8 mouse cellular contexts compared by ENCODE assay signal in the genomic region with DNA sequence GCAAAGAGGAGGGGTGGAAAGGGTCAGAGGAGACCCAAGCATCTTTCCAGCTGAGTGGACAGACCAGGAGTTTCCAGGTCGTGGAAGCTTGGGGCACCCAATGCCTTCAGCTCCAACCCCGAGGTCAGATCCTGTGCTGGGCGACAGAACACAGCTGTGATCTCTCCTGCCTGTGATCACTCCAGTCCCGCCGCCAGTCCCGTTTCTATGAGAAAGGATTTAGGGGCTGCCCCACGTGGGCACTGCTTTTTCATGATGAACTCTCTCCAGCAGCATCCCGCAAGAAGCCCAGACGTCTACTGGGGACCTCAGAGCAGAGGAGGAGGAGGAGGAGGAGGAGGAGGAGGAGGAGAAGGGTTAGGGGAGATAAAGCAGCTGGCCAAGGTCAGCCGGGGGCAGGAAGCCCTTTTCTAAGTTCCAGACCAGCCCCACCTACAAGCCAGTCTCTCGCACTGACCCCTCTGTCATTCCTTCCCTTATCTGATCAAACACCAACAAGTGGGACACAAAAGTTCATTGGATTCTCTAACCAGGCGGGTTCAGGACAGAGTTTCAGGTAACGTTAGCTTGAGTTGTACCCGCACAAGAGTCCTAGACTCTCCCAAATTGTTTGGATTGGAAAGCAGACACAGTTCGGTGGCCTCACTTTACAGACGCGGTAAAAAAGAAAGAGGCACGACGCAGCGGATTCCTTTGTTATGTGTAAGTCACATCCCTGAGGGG. TPM values are rescaled to one million over a fixed set of nuclear protein-coding genes. Genes with fewer than 3 reads are reported as not detected.
A peak's percentile ranks its signal among the peaks of the same experiment; 100 is the strongest.
DNase-seq lines count a peak whose midpoint lies in the region; ATAC-seq and TF ChIP-seq lines count a peak whose summit lies in the region.
"Had no signal": no experiment of that assay in that cellular context is flagged by ENCODE, and none has a peak within 500 bp of the region (broad histone marks: within the 10 kb centered on the region; RNA-seq: fewer than 3 reads in every experiment).

No protein-coding gene starts in this region.

- H3K4me2 ChIP-seq in heart, embryonic 14.5 days (ENCODE audit: low read length) = peak overlapping the region; percentile 65
- peak overlapping the region; percentile 80 for H3K4me2 ChIP-seq in liver, embryonic 13.5 days
- peak overlapping the region; percentile 89 for H3K4me2 ChIP-seq in neural tube, embryonic 13.5 days

- intact Hi-C loops in gastrocnemius, postnatal 14 days (cut with DNase I; ENCODE audit: low total_unique reads) = no loop called here

- H3K27ac ChIP-seq in ES-Bruce4 (ENCODE audit: insufficient read depth, low read length) = 0 out of 2 replicates have a peak overlapping the region, but pooled peaks have one; percentile 23
- H3K27ac ChIP-seq in heart, embryonic 14.5 days (replicated peaks in 1 of 2; ENCODE audit: control insufficient read depth in 1 of 2, insufficient read depth in 1 of 2, low read depth in 2 of 2, low read length in 2 of 2) = peak overlapping the region; percentile 86 to 87
- H3K27ac ChIP-seq in liver, embryonic 13.5 days = no peak overlapping the region
- no peak overlapping the region for H3K27ac ChIP-seq in neural tube, embryonic 13.5 days (replicated peaks)

- no peak for TF ChIP-seq EP300 in ES-Bruce4 (IDR thresholded peaks at IDR 0.05; ENCODE audit: insufficient read depth, low read depth, low read length)

- peaks cover 12% of the 10 kb centered on the region for H3K36me3 ChIP-seq in ES-Bruce4 (ENCODE audit: control insufficient read depth, insufficient read depth, low read length, poor library complexity, severe bottlenecking)
- H3K36me3 ChIP-seq in heart, embryonic 14.5 days (ENCODE audit: control insufficient read depth, insufficient read depth, low read length) = peaks cover 24% of the 10 kb centered on the region
- H3K36me3 ChIP-seq in liver, embryonic 13.5 days = peaks cover 1% of the 10 kb centered on the region; the same call in 1 of the 2 replicates
- H3K36me3 ChIP-seq in neural tube, embryonic 13.5 days = no peaks in the 10 kb centered on the region

- no peak for TF ChIP-seq CTCF in ES-Bruce4 (IDR thresholded peaks at IDR 0.05; ENCODE audit: low read depth, low read length)

- TF ChIP-seq POLR2A in ES-Bruce4 (IDR thresholded peaks at IDR 0.05; ENCODE audit: insufficient read depth, low read length) = no peak

- peak; percentile 11 for DNase-seq in MN1 (ENCODE audit: low spot score)
- DNase-seq in liver, embryonic 13.5 days = no peak
- no peak for DNase-seq in gastrocnemius, postnatal 14 days
- no peak for DNase-seq in urinary bladder, postnatal 10 days (ENCODE audit: low spot score)

- ATAC-seq in heart, embryonic 14.5 days (ENCODE audit: insufficient number of reproducible peaks, insufficient read depth, low FRiP score, low read depth) = no peak
- no peak for ATAC-seq in liver, embryonic 13.5 days (ENCODE audit: low read depth)
- ATAC-seq in neural tube, embryonic 13.5 days (ENCODE audit: low read depth) = no peak

- no peaks in the 10 kb centered on the region for H3K9me3 ChIP-seq in ES-Bruce4 (replicated peaks; ENCODE audit: control insufficient read depth, insufficient read depth, low read length, poor library complexity, severe bottlenecking)
- H3K9me3 ChIP-seq in heart, embryonic 14.5 days (ENCODE audit: control insufficient read depth, low read length) = no peaks in the 10 kb centered on the region
- H3K9me3 ChIP-seq in liver, embryonic 13.5 days (replicated peaks) = no peaks in the 10 kb centered on the region
- no peaks in the 10 kb centered on the region for H3K9me3 ChIP-seq in neural tube, embryonic 13.5 days

- H3K4me1 ChIP-seq in ES-Bruce4 (ENCODE audit: control insufficient read depth, insufficient read depth, low read length) = peaks cover 3% of the 10 kb centered on the region
- H3K4me1 ChIP-seq in heart, embryonic 14.5 days (ENCODE audit: control insufficient read depth in 2 of 2, insufficient read depth in 2 of 2, low read length in 2 of 2) = peaks cover 14 to 30% of the 10 kb centered on the region in 2 experiments
- H3K4me1 ChIP-seq in liver, embryonic 13.5 days (replicated peaks) = peaks cover 22% of the 10 kb centered on the region
- H3K4me1 ChIP-seq in neural tube, embryonic 13.5 days (replicated peaks) = peaks cover 27% of the 10 kb centered on the region

- no peaks in the 10 kb centered on the region for H3K27me3 ChIP-seq in ES-Bruce4 (ENCODE audit: control insufficient read depth, insufficient read depth, low read length, poor library complexity, severe bottlenecking)
- H3K27me3 ChIP-seq in heart, embryonic 14.5 days (ENCODE audit: control insufficient read depth, insufficient read depth, low read length) = no peaks in the 10 kb centered on the region
- H3K27me3 ChIP-seq in liver, embryonic 13.5 days = no peaks in the 10 kb centered on the region; the same call in 1 of the 2 replicates
- H3K27me3 ChIP-seq in neural tube, embryonic 13.5 days = no peaks in the 10 kb centered on the region

- 2% methylated on average over 20 of the region's 20 CpGs for WGBS in heart, embryonic 14.5 days
- WGBS in liver, embryonic 13.5 days (ENCODE audit: insufficient replicate concordance) = 4% methylated on average over 20 of the region's 20 CpGs
- under 1% methylated on average over 20 of the region's 20 CpGs for WGBS in neural tube, embryonic 13.5 days

- H3K4me3 ChIP-seq in ES-Bruce4 (ENCODE audit: low read depth, low read length) = peak overlapping the region; percentile 78
- peak overlapping the region; percentile 63 to 68 for H3K4me3 ChIP-seq in heart, embryonic 14.5 days (ENCODE audit: control insufficient read depth in 1 of 2, insufficient read depth in 1 of 2, low read depth in 1 of 2, low read length in 2 of 2)
- H3K4me3 ChIP-seq in liver, embryonic 13.5 days (replicated peaks) = peak overlapping the region; percentile 65
- peak overlapping the region; percentile 47 for H3K4me3 ChIP-seq in neural tube, embryonic 13.5 days

- peak overlapping the region; percentile 34 for H3K9ac ChIP-seq in ES-Bruce4 (ENCODE audit: low read depth, poor library complexity, severe bottlenecking)
- H3K9ac ChIP-seq in heart, embryonic 14.5 days (ENCODE audit: low read length) = peak overlapping the region; percentile 82
- peak overlapping the region; percentile 58 for H3K9ac ChIP-seq in liver, embryonic 13.5 days
- peak overlapping the region; percentile 63 for H3K9ac ChIP-seq in neural tube, embryonic 13.5 days

RNA-seq across cellular contexts. Expression of a gene that starts 0.8 kb away (rescaled TPM):
- 148 and 151 TPM in 2 replicates for polyA plus RNA-seq in ES-Bruce4 (2011; ENCODE audit: insufficient read depth, insufficient read length, low read depth, missing spikeins)
- 260 and 264 TPM in 2 replicates for polyA plus RNA-seq in heart, embryonic 14.5 days (2014; fragmentation: Nextera tagmentation; extraction: Ambion mirVana)
- 58.9 and 63.7 TPM in 2 replicates for polyA plus RNA-seq in liver, embryonic 13.5 days (2015; fragmentation: Nextera tagmentation; extraction: Ambion mirVana)
- 59.3 and 61.1 TPM in 2 replicates for polyA plus RNA-seq in neural tube, embryonic 13.5 days (2015; fragmentation: Nextera tagmentation; extraction: Ambion mirVana)
- 10 to 100 TPM; 67.9 to 70.7 TPM for total RNA-seq in gastrocnemius, postnatal 14 days (2021)

RNA-seq across cellular contexts. Expression of a gene that starts 17.3 kb away (rescaled TPM):
- polyA plus RNA-seq in ES-Bruce4 (2011; ENCODE audit: insufficient read depth, insufficient read length, low read depth, missing spikeins) = 0.56 and 1.7 TPM in 2 replicates
- 0.93 and 2.0 TPM in 2 replicates for polyA plus RNA-seq in heart, embryonic 14.5 days (2014; fragmentation: Nextera tagmentation; extraction: Ambion mirVana)
- 0.37 and 0.65 TPM in 2 replicates for polyA plus RNA-seq in liver, embryonic 13.5 days (2015; fragmentation: Nextera tagmentation; extraction: Ambion mirVana)
- polyA plus RNA-seq in neural tube, embryonic 13.5 days (2015; fragmentation: Nextera tagmentation; extraction: Ambion mirVana) = 1.5 and 1.7 TPM in 2 replicates
- total RNA-seq in gastrocnemius, postnatal 14 days (2021) = under 1 TPM; 0.49 to 0.55 TPM
- total RNA-seq: hematopoietic stem cell, adult 5-6 weeks had no signal

Comparison
In these comparisons a context has a peak if more than half of its experiments do, and no peak if none do; other contexts are left out.
1. H3K27ac ChIP-seq: peak in ES-Bruce4 (single experiment) and heart, embryonic 14.5 days (2 of 2); none in liver, embryonic 13.5 days (single experiment) and neural tube, embryonic 13.5 days (single experiment).
2. Peak in every context shown above with its lines, with median percentiles within 50 percentile points of each other: H3K4me3 ChIP-seq, H3K9ac ChIP-seq and H3K4me2 ChIP-seq.